Mouse (Mus musculus): ENCODE measurements around the gene Cavin1.

DNA sequence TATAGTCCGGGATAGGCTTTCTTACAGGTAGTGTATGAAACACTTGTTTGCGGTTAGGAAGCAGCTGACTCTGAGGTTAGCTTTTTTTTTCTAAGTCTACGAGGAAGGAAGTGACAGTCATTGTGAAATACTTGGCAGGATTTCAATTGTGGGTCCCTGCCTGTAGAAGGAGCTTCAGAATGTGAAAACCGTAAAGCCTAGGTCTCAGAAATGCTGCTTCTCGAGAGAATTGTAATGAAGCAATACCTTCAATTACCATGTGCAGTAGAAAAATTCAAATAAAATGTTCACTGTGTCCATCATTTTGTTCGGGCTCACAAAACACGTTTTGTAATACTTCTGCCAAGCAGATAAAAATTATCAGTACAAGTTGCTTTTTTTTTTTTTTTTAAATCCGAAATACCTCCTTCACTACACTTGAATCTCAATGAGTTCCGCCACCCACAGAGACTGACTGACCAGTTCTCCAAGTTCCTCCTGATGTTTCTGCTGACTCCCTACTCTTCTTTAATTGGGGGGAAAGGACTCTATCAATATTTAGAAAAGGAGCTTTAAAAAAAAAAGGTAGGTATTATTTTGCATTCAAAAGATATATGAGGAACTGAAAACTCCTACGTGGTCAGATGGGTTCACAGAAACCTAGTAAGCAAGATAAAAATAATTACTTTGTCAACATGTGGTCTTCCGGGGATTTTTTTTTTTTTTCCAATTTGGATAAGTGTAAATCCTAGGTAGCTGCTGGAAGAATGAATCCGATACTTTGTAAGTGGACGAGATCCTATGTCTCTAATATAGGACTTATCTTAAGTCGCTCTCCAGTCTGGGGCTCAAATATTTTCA is 37.7 kb upstream of the Cavin1 start:
- TF ChIP-seq CHD2 (IDR thresholded peaks at IDR 0.05; ENCODE audit: low read depth, low read length) (no peak), ZNF384 (IDR thresholded peaks at IDR 0.05; ENCODE audit: low read depth, low read length) (no peak; the same call in 1 of the 2 replicates)
